18 mouse cellular contexts compared by ENCODE assay signal in the genomic region with DNA sequence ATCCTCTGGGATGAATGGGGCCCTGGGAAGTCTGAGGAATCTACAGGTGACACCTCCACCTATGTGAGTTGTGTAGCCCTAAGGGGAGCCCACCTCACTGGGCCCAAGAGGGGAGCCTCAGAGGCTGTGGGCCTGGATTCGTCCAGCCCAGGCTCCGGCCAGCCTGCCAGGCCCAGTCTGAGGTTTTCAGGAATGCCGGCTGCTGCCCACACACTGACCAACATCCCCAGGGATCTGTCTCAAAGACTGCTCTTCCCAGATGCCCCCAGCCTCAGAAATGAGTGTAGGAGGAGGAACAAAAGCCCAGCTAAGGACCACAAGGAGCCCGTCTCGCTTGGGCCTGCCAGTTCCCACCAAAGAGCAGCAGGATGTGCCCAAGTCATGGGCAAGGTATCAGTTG. TPM values are rescaled to one million over a fixed set of nuclear protein-coding genes. Genes with fewer than 3 reads are reported as not detected.
DNase-seq lines count a peak whose midpoint lies in the region; ATAC-seq and TF ChIP-seq lines count a peak whose summit lies in the region.
"Had no signal": no experiment of that assay in that cellular context is flagged by ENCODE, and none has a peak within 500 bp of the region (broad histone marks: within the 10 kb centered on the region; RNA-seq: fewer than 3 reads in every experiment).

No protein-coding gene starts in this region.

- 70% methylated on average over 5 of the region's 5 CpGs for WGBS in heart, embryonic 13.5 days
- 81% methylated on average over 5 of the region's 5 CpGs for WGBS in liver, embryonic 11.5 days
- 67% methylated on average over 5 of the region's 5 CpGs for WGBS in embryonic facial prominence, embryonic 10.5 days

- no peak for DNase-seq in heart, adult 18-20 months
- no peak for DNase-seq in liver, embryonic 11.5 days (ENCODE audit: low spot score)
- DNase-seq in liver, result no peak
- DNase-seq in embryonic facial prominence, embryonic 10.5 days (ENCODE audit: low spot score), result no peak
- DNase-seq in thymus, postnatal 10 days (ENCODE audit: low spot score in 2 of 2), result no peak
- DNase-seq in adrenal gland, adult 2 months, result no peak
- DNase-seq: adrenal gland, postnatal 36 days; kidney, postnatal 14 days; midbrain, embryonic 14.5 days; right cerebral cortex, adult 18-20 months; thymus, postnatal 4 days had no signal

- no peak overlapping the region for H3K4me3 ChIP-seq in heart, embryonic 13.5 days
- no peak overlapping the region for H3K4me3 ChIP-seq in liver, embryonic 11.5 days (ENCODE audit: low read depth, low read length)
- H3K4me3 ChIP-seq in embryonic facial prominence, embryonic 10.5 days, result no peak overlapping the region
- H3K4me3 ChIP-seq in myocyte, result no peak overlapping the region
- H3K4me3 ChIP-seq: erythroblast, embryonic 14.5 days; neural tube, embryonic 15.5 days had no signal

- H3K4me2 ChIP-seq in heart, embryonic 13.5 days, result no peak overlapping the region
- H3K4me2 ChIP-seq in liver, embryonic 11.5 days, result no peak overlapping the region
- H3K4me2 ChIP-seq in myocyte (ENCODE audit: low read depth), result peak overlapping the region; percentile 55

- peak overlapping the region; percentile 73 for H3K9ac ChIP-seq in heart, embryonic 13.5 days
- H3K9ac ChIP-seq in liver, embryonic 11.5 days (ENCODE audit: low read depth, low read length), result peak overlapping the region; percentile 18; the same call in 1 of the 2 replicates
- H3K9ac ChIP-seq: neural tube, embryonic 15.5 days had no signal

- H3ac ChIP-seq in myocyte (ENCODE audit: control insufficient read depth, insufficient read length), result no peak overlapping the region

- no peaks in the 10 kb centered on the region for H3K27me3 ChIP-seq in heart, embryonic 13.5 days (replicated peaks)
- H3K27me3 ChIP-seq in liver, embryonic 11.5 days (replicated peaks; ENCODE audit: control insufficient read depth, insufficient read depth, low read length), result no peaks in the 10 kb centered on the region
- H3K27me3 ChIP-seq in embryonic facial prominence, embryonic 10.5 days (replicated peaks; ENCODE audit: low read depth, poor library complexity, severe bottlenecking), result no peaks in the 10 kb centered on the region
- no peaks in the 10 kb centered on the region for H3K27me3 ChIP-seq in myocyte (ENCODE audit: control insufficient read depth, insufficient read depth, insufficient read length)
- H3K27me3 ChIP-seq: neural tube, embryonic 15.5 days had no signal

- peak overlapping the region; percentile 98 for H3K27ac ChIP-seq in heart, embryonic 13.5 days (replicated peaks)
- peak overlapping the region; percentile 78 for H3K27ac ChIP-seq in liver, embryonic 11.5 days (ENCODE audit: low read depth, low read length)
- peak overlapping the region; percentile 87 for H3K27ac ChIP-seq in embryonic facial prominence, embryonic 10.5 days (replicated peaks)

- no peak for TF ChIP-seq POLR2A in myocyte (IDR thresholded peaks at IDR 0.05; ENCODE audit: insufficient read length, low read depth)

- no peak for ATAC-seq in heart, embryonic 13.5 days (ENCODE audit: extremely low read depth, insufficient number of reproducible peaks, low FRiP score, low TSS enrichment)
- ATAC-seq in liver, embryonic 11.5 days (replicated peaks; ENCODE audit: low FRiP score), result no peak
- ATAC-seq: CD4-positive, CD25-positive, alpha-beta regulatory T cell, adult 4 months had no signal

- H3K36me3 ChIP-seq in heart, embryonic 13.5 days, result no peaks in the 10 kb centered on the region
- H3K36me3 ChIP-seq in liver, embryonic 11.5 days (ENCODE audit: control insufficient read depth, insufficient read depth, low read length), result no peaks in the 10 kb centered on the region
- no peaks in the 10 kb centered on the region for H3K36me3 ChIP-seq in embryonic facial prominence, embryonic 10.5 days (replicated peaks)
- no peaks in the 10 kb centered on the region for H3K36me3 ChIP-seq in myocyte (ENCODE audit: control insufficient read depth, insufficient read depth)
- H3K36me3 ChIP-seq: neural tube, embryonic 15.5 days had no signal

- no peaks in the 10 kb centered on the region for H3K79me2 ChIP-seq in myocyte (ENCODE audit: control insufficient read depth, insufficient read depth)

- peaks cover 63% of the 10 kb centered on the region for H3K4me1 ChIP-seq in heart, embryonic 13.5 days
- peaks cover 55% of the 10 kb centered on the region for H3K4me1 ChIP-seq in liver, embryonic 11.5 days (replicated peaks; ENCODE audit: control insufficient read depth, insufficient read depth, low read length)
- H3K4me1 ChIP-seq in embryonic facial prominence, embryonic 10.5 days, result peaks cover 35% of the 10 kb centered on the region

- no peaks in the 10 kb centered on the region for H3K9me3 ChIP-seq in heart, embryonic 13.5 days
- H3K9me3 ChIP-seq in liver, embryonic 11.5 days (ENCODE audit: control insufficient read depth, low read length), result no peaks in the 10 kb centered on the region
- H3K9me3 ChIP-seq in embryonic facial prominence, embryonic 10.5 days, result no peaks in the 10 kb centered on the region
- H3K9me3 ChIP-seq: neural tube, embryonic 15.5 days had no signal

TF ChIP-seq in myocyte, 11 proteins besides CTCF, POLR2A, EP300 and RAD21:
- TF ChIP-seq MYOD1 (IDR thresholded peaks at IDR 0.05; ENCODE audit: control insufficient read depth in 1 of 3, insufficient read length in 2 of 3, low read depth in 2 of 3) (peak in 1 of 3 experiments; percentile 14), CEBPB (IDR thresholded peaks at IDR 0.05; ENCODE audit: insufficient read depth, poor library complexity, severe bottlenecking) (no peak), MYOG (IDR thresholded peaks at IDR 0.05; ENCODE audit: control insufficient read depth in 1 of 3, insufficient read depth in 1 of 3, insufficient read length in 2 of 3, low read depth in 2 of 3) (peak in 1 of 3 experiments; percentile 51), TCF3 (IDR thresholded peaks at IDR 0.05; ENCODE audit: insufficient read length, low read depth) (no peak)

RNA-seq across cellular contexts. Expression of gene Smad6, which starts 45.9 kb away (rescaled TPM):
- polyA plus RNA-seq in heart, embryonic 13.5 days (2015; fragmentation: Nextera tagmentation; extraction: Ambion mirVana), result 18.5 and 19.3 TPM in 2 replicates
- total RNA-seq in heart, adult 18-20 months (2021), result 10 to 100 TPM in 1 of 2 experiments, 1 to 10 TPM in 1; 9.0 to 11.3 TPM
- 10.1 and 11.1 TPM in 2 replicates for polyA plus RNA-seq in liver, embryonic 11.5 days (2014; fragmentation: Nextera tagmentation; extraction: Ambion mirVana)
- 7.2 and 7.3 TPM in 2 replicates for polyA plus RNA-seq in embryonic facial prominence, embryonic 10.5 days (2016; fragmentation: Nextera tagmentation; extraction: Ambion mirVana)
- polyA plus RNA-seq in myocyte (2012; fragmentation: generic; extraction: Trizol), result 1.5 TPM
- 10 to 100 TPM in 1 of 2 experiments, 1 to 10 TPM in 1; 6.0 to 12.9 TPM for total RNA-seq in adrenal gland, adult 2 months (2021)
- 43.4 and 52.4 TPM in 2 replicates for polyA plus RNA-seq in adrenal gland, adult 2 months (2012; rRNA removed)

RNA-seq across cellular contexts. Expression of gene Lctl, which starts 49.2 kb away (rescaled TPM):
- not detected in 2 replicates for polyA plus RNA-seq in heart, embryonic 13.5 days (2015; fragmentation: Nextera tagmentation; extraction: Ambion mirVana)
- not detected for total RNA-seq in heart, adult 18-20 months (2021)
- not detected in 2 replicates for polyA plus RNA-seq in liver, embryonic 11.5 days (2014; fragmentation: Nextera tagmentation; extraction: Ambion mirVana)
- polyA plus RNA-seq in embryonic facial prominence, embryonic 10.5 days (2016; fragmentation: Nextera tagmentation; extraction: Ambion mirVana), result 0.11 TPM in 1 of 2 replicates, not detected in the other
- 0.23 TPM for polyA plus RNA-seq in myocyte (2012; fragmentation: generic; extraction: Trizol)
- total RNA-seq in adrenal gland, adult 2 months (2021), result under 1 TPM; 0.55 to 0.72 TPM
- polyA plus RNA-seq in adrenal gland, adult 2 months (2012; rRNA removed), result 6.9 and 10.6 TPM in 2 replicates
- total RNA-seq: hematopoietic stem cell, adult 5-6 weeks had no signal
- polyA plus RNA-seq: CD4-positive, CD25-positive, alpha-beta regulatory T cell, adult 4 months; erythroblast, embryonic 14.5 days; lung, postnatal 0 days; midbrain, embryonic 14.5 days; neural tube, embryonic 15.5 days had no signal
